Mouse (Mus musculus): ENCODE data around the gene Bcar1.

GRCm38 (mm10) chr8:111758817-111759216 lies 15.2 kb upstream of the Bcar1 start:
- TF ChIP-seq CTCF (IDR thresholded peaks at IDR 0.05; ENCODE audit: control insufficient read depth, insufficient read depth, insufficient replicate concordance, low read depth, low read length): no peak
- TF ChIP-seq POLR2A (IDR thresholded peaks at IDR 0.05; ENCODE audit: control insufficient read depth, low read depth, low read length): no peak

Data from testis, adult 2 months (tissue).